Mouse (Mus musculus): ENCODE data around the gene Trim14.

- no peak for TF ChIP-seq CTCF (conservative IDR thresholded peaks at IDR 0.05 in 1 of 2, IDR thresholded peaks at IDR 0.05 in 1 of 2; ENCODE audit: low read depth in 2 of 2, low read length in 2 of 2)
- TF ChIP-seq MEF2A (IDR thresholded peaks at IDR 0.05; ENCODE audit: borderline replicate concordance, low read depth, low read length) = no peak
- no peak for TF ChIP-seq EP300 (IDR thresholded peaks at IDR 0.05; ENCODE audit: low read length)
- no peak for TF ChIP-seq JUND (conservative IDR thresholded peaks at IDR 0.05; ENCODE audit: low read depth, low read length)
- TF ChIP-seq KAT2A (IDR thresholded peaks at IDR 0.05; ENCODE audit: insufficient replicate concordance, low read length) = no peak
- TF ChIP-seq ELF1 (IDR thresholded peaks at IDR 0.05; ENCODE audit: low read depth, low read length) = no peak
- no peak for TF ChIP-seq GABPA (IDR thresholded peaks at IDR 0.05; ENCODE audit: insufficient replicate concordance, low read depth, low read length)
- TF ChIP-seq UBTF (IDR thresholded peaks at IDR 0.05; ENCODE audit: low read depth, low read length) = no peak
- no peak for TF ChIP-seq IRF4 (IDR thresholded peaks at IDR 0.05; ENCODE audit: low read depth, low read length)
- TF ChIP-seq USF1 (IDR thresholded peaks at IDR 0.05; ENCODE audit: low read depth, low read length) = no peak
These were observed 3.4 kb downstream of the Trim14 start for GRCm38 (mm10) chr4:46532511-46532910.

Data from CH12.LX (cell line).